Mouse (Mus musculus): ENCODE data around the gene Acot4. TPM values are rescaled to one million over a fixed set of nuclear protein-coding genes. Genes with fewer than 3 reads are reported as not detected.

Gene Acot4
- polyA plus RNA-seq, 1 experiment from 2014 or later: 0.32 TPM

Other genes starting within 250 kb of the Acot4 start
- 15.3 and 17.4 TPM in 2 replicates for gene Numb, start 116.4 kb upstream of the Acot4 start, polyA plus RNA-seq (2015; fragmentation: Nextera tagmentation; extraction: Ambion mirVana)
- gene Riox1, start 87.8 kb upstream of the Acot4 start, polyA plus RNA-seq (2015; fragmentation: Nextera tagmentation; extraction: Ambion mirVana): 11.5 and 11.9 TPM in 2 replicates
- gene Heatr4, start 53.5 kb upstream of the Acot4 start, polyA plus RNA-seq (2015; fragmentation: Nextera tagmentation; extraction: Ambion mirVana): not detected in 2 replicates
- gene Acot2, start 50.5 kb upstream of the Acot4 start, polyA plus RNA-seq (2015; fragmentation: Nextera tagmentation; extraction: Ambion mirVana): 16.0 and 16.9 TPM in 2 replicates
- gene Acot1, start 28.9 kb upstream of the Acot4 start, polyA plus RNA-seq (2015; fragmentation: Nextera tagmentation; extraction: Ambion mirVana): 91.0 and 98.0 TPM in 2 replicates
- gene Gm49366, start 556 bp downstream of the Acot4 start, polyA plus RNA-seq (2015; fragmentation: Nextera tagmentation; extraction: Ambion mirVana): not detected in 2 replicates
- gene Acot3, start 13.8 kb downstream of the Acot4 start, polyA plus RNA-seq (2015; fragmentation: Nextera tagmentation; extraction: Ambion mirVana): 1.3 and 1.4 TPM in 2 replicates
- 0.44 and 0.46 TPM in 2 replicates for gene Acot5, start 30.9 kb downstream of the Acot4 start, polyA plus RNA-seq (2015; fragmentation: Nextera tagmentation; extraction: Ambion mirVana)
- 0.84 and 1.7 TPM in 2 replicates for gene Acot6, start 62.3 kb downstream of the Acot4 start, polyA plus RNA-seq (2015; fragmentation: Nextera tagmentation; extraction: Ambion mirVana)
- 7.2 and 7.8 TPM in 2 replicates for gene Dnal1, start 76.0 kb downstream of the Acot4 start, polyA plus RNA-seq (2015; fragmentation: Nextera tagmentation; extraction: Ambion mirVana)
- 4.0 and 4.5 TPM in 2 replicates for gene Pnma1, start 110.1 kb downstream of the Acot4 start, polyA plus RNA-seq (2015; fragmentation: Nextera tagmentation; extraction: Ambion mirVana)
- gene Elmsan1, start 180.5 kb downstream of the Acot4 start, polyA plus RNA-seq (2015; fragmentation: Nextera tagmentation; extraction: Ambion mirVana): 4.5 and 4.9 TPM in 2 replicates
- gene Ptgr2, start 246.9 kb downstream of the Acot4 start, polyA plus RNA-seq (2015; fragmentation: Nextera tagmentation; extraction: Ambion mirVana): 13.6 and 16.2 TPM in 2 replicates